Mouse (Mus musculus): ENCODE measurements at regions not wholly inside any gene's neighbourhood (a gene's known extent, or its start where the extent isn't known, plus 50 kb on each side); places are given as distances from the start of the nearest gene placed in this dataset.

GRCm38 (mm10) chr7:71464127-71464526 is 112.8 kb upstream of the Gm10295 start:
- TF ChIP-seq CTCF (IDR thresholded peaks at IDR 0.05; ENCODE audit: borderline replicate concordance, extremely low read depth, insufficient read depth, insufficient read length) (no peak), POLR2A (IDR thresholded peaks at IDR 0.05; ENCODE audit: borderline replicate concordance, extremely low read depth, insufficient read depth, insufficient read length, poor library complexity, severe bottlenecking) (no peak)
